Mouse (Mus musculus) A20 (cell line): Measurements from ENCODE around the gene Cnbd2.

Source experiments
- DNase-seq: peaks from one replicate; pipeline ENCODE4 v3.0.0-alpha.2; 2011; ENCODE audit warnings: low read depth, low spot score

Cnbd2 gene

GRCm38 (mm10) chr2:156312297-156312897, at the start of gene Cnbd2, which contains the start of gene Scand1:
TSS of gene Cnbd2 (plus strand) at chr2:156312299.
TSS of gene Scand1 (minus strand) at chr2:156312704.
- peak; percentile 94 for DNase-seq

GRCm38 (mm10) chr2:156263204-156263893, 48.8 kb upstream of the Cnbd2 start:
- no peak for DNase-seq

- no peak for DNase-seq
These were observed 44.5 kb upstream of the Cnbd2 start for GRCm38 (mm10) chr2:156267636-156268035.

GRCm38 (mm10) chr2:156272553-156272952, 39.5 kb upstream of the Cnbd2 start:
- DNase-seq: no peak

- DNase-seq: peak; percentile 76
These were observed 33.7 kb upstream of the Cnbd2 start for GRCm38 (mm10) chr2:156278226-156279017.

GRCm38 (mm10) chr2:156281227-156281626, 30.9 kb upstream of the Cnbd2 start:
- DNase-seq: no peak

- DNase-seq: no peak
These were observed 26.9 kb upstream of the Cnbd2 start for GRCm38 (mm10) chr2:156285161-156285560.

GRCm38 (mm10) chr2:156286733-156287132, 25.4 kb upstream of the Cnbd2 start:
- DNase-seq: no peak

- DNase-seq: no peak
These were observed 23.9 kb upstream of the Cnbd2 start for GRCm38 (mm10) chr2:156288222-156288621.

GRCm38 (mm10) chr2:156289552-156290160, 22.4 kb upstream of the Cnbd2 start:
- DNase-seq: no peak

- no peak for DNase-seq
These were observed 20.1 kb upstream of the Cnbd2 start for GRCm38 (mm10) chr2:156291998-156292397.

- DNase-seq: peak; percentile 76
These were observed 16.5 kb upstream of the Cnbd2 start for GRCm38 (mm10) chr2:156295601-156296063.

- no peak for DNase-seq
These were observed 15.9 kb upstream of the Cnbd2 start for GRCm38 (mm10) chr2:156296190-156296589.

- DNase-seq: no peak
These were observed 14.4 kb upstream of the Cnbd2 start for GRCm38 (mm10) chr2:156297653-156298052.

- no peak for DNase-seq
These were observed 13.6 kb upstream of the Cnbd2 start for GRCm38 (mm10) chr2:156298458-156298857.

- DNase-seq: no peak
These were observed 10.0 kb upstream of the Cnbd2 start for GRCm38 (mm10) chr2:156302063-156302462.

GRCm38 (mm10) chr2:156304351-156304750, 7.7 kb upstream of the Cnbd2 start:
- DNase-seq: no peak

- peak; percentile 47 for DNase-seq
These were observed 6.3 kb upstream of the Cnbd2 start for GRCm38 (mm10) chr2:156305818-156306217.

GRCm38 (mm10) chr2:156307261-156307660, 4.8 kb upstream of the Cnbd2 start:
- DNase-seq: peak; percentile 44

- DNase-seq: no peak
These were observed 2.2 kb upstream of the Cnbd2 start for GRCm38 (mm10) chr2:156309948-156310347.

GRCm38 (mm10) chr2:156310455-156310854, 1.6 kb upstream of the Cnbd2 start:
- no peak for DNase-seq

- DNase-seq: no peak
These were observed 1.2 kb upstream of the Cnbd2 start for GRCm38 (mm10) chr2:156310945-156311344.
